Comparison of ENCODE assay signal across 16 mouse cellular contexts in the genomic region with DNA sequence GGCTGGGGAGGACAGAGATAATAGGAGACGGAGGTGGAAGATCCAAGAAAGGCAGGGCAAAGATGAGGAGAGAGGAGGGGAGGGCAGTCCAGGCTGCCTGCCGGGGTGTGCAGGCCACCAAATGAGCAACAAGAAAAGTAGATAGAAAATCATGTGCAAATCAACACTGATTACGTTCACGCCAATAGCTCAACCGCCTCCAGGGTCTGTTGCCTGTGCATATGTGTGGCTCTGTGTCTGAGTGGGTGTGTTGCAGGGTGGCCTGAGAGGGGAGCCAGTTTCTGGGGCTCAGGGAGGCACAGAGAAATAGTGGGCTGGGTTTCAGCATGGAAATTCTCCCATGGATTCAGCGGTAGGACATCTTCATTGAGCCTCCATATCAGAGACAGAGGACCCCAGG. TPM values are rescaled to one million over a fixed set of nuclear protein-coding genes. Genes with fewer than 3 reads are reported as not detected.
A peak's percentile ranks its signal among the peaks of the same experiment; 100 is the strongest.
DNase-seq lines count a peak whose midpoint lies in the region; ATAC-seq and TF ChIP-seq lines count a peak whose summit lies in the region.
"Had no signal": no experiment of that assay in that cellular context is flagged by ENCODE, and none has a peak within 500 bp of the region (broad histone marks: within the 10 kb centered on the region; RNA-seq: fewer than 3 reads in every experiment).

No protein-coding gene starts in this region.

- H3K27me3 ChIP-seq in embryonic facial prominence, embryonic 10.5 days (replicated peaks; ENCODE audit: low read depth, poor library complexity, severe bottlenecking): peaks cover 47% of the 10 kb centered on the region
- peaks cover 35% of the 10 kb centered on the region for H3K27me3 ChIP-seq in hindbrain, embryonic 10.5 days (ENCODE audit: insufficient read depth, poor library complexity, severe bottlenecking)
- H3K27me3 ChIP-seq in midbrain, embryonic 13.5 days: peaks cover 12% of the 10 kb centered on the region; the same call in 1 of the 2 replicates

- WGBS in embryonic facial prominence, embryonic 10.5 days: 62% methylated on average over 6 of the region's 6 CpGs
- 69% methylated on average over 6 of the region's 6 CpGs for WGBS in hindbrain, embryonic 10.5 days
- 35% methylated on average over 6 of the region's 6 CpGs for WGBS in midbrain, embryonic 13.5 days

- ATAC-seq in midbrain, embryonic 13.5 days: peak; percentile 9; the same call in 1 of the 2 replicates
- ATAC-seq: intestine, postnatal 0 days had no signal

- peak overlapping the region; percentile 1; the same call in 1 of the 2 replicates for H3K4me3 ChIP-seq in embryonic facial prominence, embryonic 10.5 days
- peak overlapping the region; percentile 59 for H3K4me3 ChIP-seq in hindbrain, embryonic 10.5 days
- no peak overlapping the region for H3K4me3 ChIP-seq in midbrain, embryonic 13.5 days (replicated peaks)

- H3K4me1 ChIP-seq in embryonic facial prominence, embryonic 10.5 days: peaks cover 48% of the 10 kb centered on the region
- H3K4me1 ChIP-seq in hindbrain, embryonic 10.5 days (replicated peaks): peaks cover 82% of the 10 kb centered on the region
- peaks cover 83% of the 10 kb centered on the region for H3K4me1 ChIP-seq in midbrain, embryonic 13.5 days (replicated peaks)

- H3K9me3 ChIP-seq in embryonic facial prominence, embryonic 10.5 days: no peaks in the 10 kb centered on the region
- H3K9me3 ChIP-seq in hindbrain, embryonic 10.5 days: no peaks in the 10 kb centered on the region
- H3K9me3 ChIP-seq in midbrain, embryonic 13.5 days: no peaks in the 10 kb centered on the region

- peak; percentile 70 for DNase-seq in brain, embryonic 14.5 days (ENCODE audit: low read depth)
- DNase-seq in embryonic facial prominence, embryonic 10.5 days (ENCODE audit: low spot score): no peak
- DNase-seq in hindbrain, embryonic 10.5 days (ENCODE audit: low spot score): no peak
- DNase-seq in ovary, postnatal 14 days (ENCODE audit: low spot score): no peak
- DNase-seq in layer of hippocampus, postnatal 25 days (ENCODE audit: extremely low spot score in 1 of 2, low spot score in 1 of 2): no peak
- no peak for DNase-seq in spleen, adult 12 weeks (ENCODE audit: low spot score)
- DNase-seq: cerebellum, adult 8-10 months; gastrocnemius, postnatal 10 days; kidney, postnatal 4 days; lung, adult 18-20 months; right cerebral cortex, postnatal 4 days had no signal

- H3K27ac ChIP-seq in embryonic facial prominence, embryonic 10.5 days (replicated peaks): peak overlapping the region; percentile 61
- peak overlapping the region; percentile 88 for H3K27ac ChIP-seq in hindbrain, embryonic 10.5 days
- H3K27ac ChIP-seq in midbrain, embryonic 13.5 days: peak overlapping the region; percentile 81

- H3K36me3 ChIP-seq in embryonic facial prominence, embryonic 10.5 days (replicated peaks): no peaks in the 10 kb centered on the region
- H3K36me3 ChIP-seq in hindbrain, embryonic 10.5 days: peaks cover 10% of the 10 kb centered on the region
- H3K36me3 ChIP-seq in midbrain, embryonic 13.5 days: no peaks in the 10 kb centered on the region

- TF ChIP-seq CTCF in brain, embryonic 14.5 days (IDR thresholded peaks at IDR 0.05; ENCODE audit: borderline replicate concordance, extremely low read depth, insufficient read depth, insufficient read length): no peak

- H3K9ac ChIP-seq in midbrain, embryonic 13.5 days (replicated peaks): 0 out of 2 replicates have a peak overlapping the region, but pooled peaks have one; percentile 14

- H3K4me2 ChIP-seq in midbrain, embryonic 13.5 days (replicated peaks): peak overlapping the region; percentile 27

- no peak for TF ChIP-seq POLR2A in brain, embryonic 14.5 days (IDR thresholded peaks at IDR 0.05; ENCODE audit: borderline replicate concordance, extremely low read depth, insufficient read depth, insufficient read length, poor library complexity, severe bottlenecking)

RNA-seq across cellular contexts. Expression of gene Nhlh1, which starts 0.9 kb away (rescaled TPM):
- 14.8 and 19.3 TPM in 2 replicates for polyA plus RNA-seq in brain, embryonic 14.5 days (2012; rRNA removed)
- 4.1 and 4.7 TPM in 2 replicates for polyA plus RNA-seq in embryonic facial prominence, embryonic 10.5 days (2016; fragmentation: Nextera tagmentation; extraction: Ambion mirVana)
- 9.9 and 16.3 TPM in 2 replicates for polyA plus RNA-seq in hindbrain, embryonic 10.5 days (2016; fragmentation: Nextera tagmentation; extraction: Ambion mirVana)
- 7.7 and 8.9 TPM in 2 replicates for polyA plus RNA-seq in midbrain, embryonic 13.5 days (2015; fragmentation: Nextera tagmentation; extraction: Ambion mirVana)
- total RNA-seq in layer of hippocampus, postnatal 25 days (2021): 1 to 10 TPM; 1.3 to 1.6 TPM
- total RNA-seq: gastrocnemius, postnatal 10 days; megakaryocyte, adult 5-6 weeks had no signal
- polyA plus RNA-seq: heart, embryonic 14.5 days; intestine, postnatal 0 days; stomach, embryonic 16.5 days had no signal

RNA-seq across cellular contexts. Expression of gene Copa, which starts 24.0 kb away (rescaled TPM):
- polyA plus RNA-seq in brain, embryonic 14.5 days (2012; rRNA removed): 79.5 and 135 TPM in 2 replicates
- 185 and 189 TPM in 2 replicates for polyA plus RNA-seq in embryonic facial prominence, embryonic 10.5 days (2016; fragmentation: Nextera tagmentation; extraction: Ambion mirVana)
- 173 and 187 TPM in 2 replicates for polyA plus RNA-seq in hindbrain, embryonic 10.5 days (2016; fragmentation: Nextera tagmentation; extraction: Ambion mirVana)
- 190 and 202 TPM in 2 replicates for polyA plus RNA-seq in midbrain, embryonic 13.5 days (2015; fragmentation: Nextera tagmentation; extraction: Ambion mirVana)
- 100 to 1,000 TPM; 148 to 149 TPM for total RNA-seq in layer of hippocampus, postnatal 25 days (2021)

RNA-seq across cellular contexts. Expression of gene Ncstn, which starts 24.3 kb away (rescaled TPM):
- 136 and 139 TPM in 2 replicates for polyA plus RNA-seq in brain, embryonic 14.5 days (2012; rRNA removed)
- 92.1 and 98.5 TPM in 2 replicates for polyA plus RNA-seq in embryonic facial prominence, embryonic 10.5 days (2016; fragmentation: Nextera tagmentation; extraction: Ambion mirVana)
- 112 and 127 TPM in 2 replicates for polyA plus RNA-seq in hindbrain, embryonic 10.5 days (2016; fragmentation: Nextera tagmentation; extraction: Ambion mirVana)
- 126 and 129 TPM in 2 replicates for polyA plus RNA-seq in midbrain, embryonic 13.5 days (2015; fragmentation: Nextera tagmentation; extraction: Ambion mirVana)
- total RNA-seq in layer of hippocampus, postnatal 25 days (2021): 10 to 100 TPM; 59.5 to 63.2 TPM

RNA-seq across cellular contexts. Expression of gene Vangl2, which starts 30.1 kb away (rescaled TPM):
- 61.5 and 87.3 TPM in 2 replicates for polyA plus RNA-seq in brain, embryonic 14.5 days (2012; rRNA removed)
- polyA plus RNA-seq in embryonic facial prominence, embryonic 10.5 days (2016; fragmentation: Nextera tagmentation; extraction: Ambion mirVana): 28.3 and 35.3 TPM in 2 replicates
- polyA plus RNA-seq in hindbrain, embryonic 10.5 days (2016; fragmentation: Nextera tagmentation; extraction: Ambion mirVana): 46.0 and 72.6 TPM in 2 replicates
- polyA plus RNA-seq in midbrain, embryonic 13.5 days (2015; fragmentation: Nextera tagmentation; extraction: Ambion mirVana): 57.1 and 60.0 TPM in 2 replicates
- 10 to 100 TPM; 15.9 to 18.3 TPM for total RNA-seq in layer of hippocampus, postnatal 25 days (2021)
